Mouse (Mus musculus): Measurements from ENCODE around the gene Serpina3i.

The Serpina3i gene

GRCm38 (mm10) chr12:104298049-104298448 is 35.1 kb downstream of the Serpina3i start:
- DNase-seq: no peak

DNA sequence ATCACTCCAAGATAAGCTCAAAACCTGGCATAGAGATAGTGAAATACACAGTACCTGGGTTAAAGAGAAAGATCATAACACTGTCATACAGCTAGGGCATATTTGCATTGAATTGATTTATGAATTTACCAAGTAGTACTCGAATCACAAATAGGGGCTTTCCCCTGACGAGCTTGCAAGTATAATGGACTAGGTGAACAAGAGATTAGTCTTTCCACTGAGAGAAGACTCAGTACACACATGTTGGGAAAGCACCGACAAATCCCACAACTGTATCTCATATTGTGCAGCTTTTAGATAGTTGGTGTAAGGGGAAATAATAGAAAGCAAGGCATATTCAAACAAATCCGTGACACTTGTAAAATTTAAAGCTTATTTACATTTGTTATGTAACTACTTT is 43.1 kb downstream of the Serpina3i start:
- no peak for DNase-seq

- DNase-seq: no peak
Observed at GRCm38 (mm10) chr12:104314253-104314652, 51.3 kb downstream of the Serpina3i start, which contains the start of gene Serpina3j. Serpina3j (plus strand) TSS chr12:104314553.

Measured in kidney, adult 11 months (tissue).